Mouse (Mus musculus): ENCODE results near the gene Cmas. TPM values are rescaled to one million over a fixed set of nuclear protein-coding genes. Genes with fewer than 3 reads are reported as not detected.

Cmas gene
- total RNA-seq, 2 experiments from 2014 or later: 38.6 to 39.4 TPM

GRCm38 (mm10) chr6:142815513-142815912, 59.0 kb downstream of the Cmas start:
- intact Hi-C loops (cut with DNase I): loop anchor here (10.0 kb wide), 1 partner anchor 149 kb away; the partner anchor contains the start of gene St8sia1
- DNase-seq: no peak

GRCm38 (mm10) chr6:142818306-142818705, 61.8 kb downstream of the Cmas start:
- intact Hi-C loops (cut with DNase I): loop anchor here (10.0 kb wide), 1 partner anchor 146 kb away; the partner anchor contains the start of gene St8sia1
- DNase-seq: no peak

- intact Hi-C loops (cut with DNase I): no loop called here
These were observed 66.7 kb downstream of the Cmas start for GRCm38 (mm10) chr6:142823008-142823787.

More at GRCm38 (mm10) chr6:142823008-142823787, 66.7 kb downstream of the Cmas start:
- no peak for DNase-seq

Other genes starting within 250 kb of the Cmas start
- 1,000 to 10,000 TPM; 1,994 to 2,026 TPM for gene Ldhb, start 248.7 kb upstream of the Cmas start, total RNA-seq (2021)
- 10 to 100 TPM; 33.3 to 39.2 TPM for gene Kcnj8, start 185.1 kb upstream of the Cmas start, total RNA-seq (2021)
- gene Abcc9, start 54.4 kb upstream of the Cmas start, total RNA-seq (2021): 100 to 1,000 TPM; 223 to 229 TPM
- not detected for gene Sult6b2, start 47.8 kb downstream of the Cmas start, total RNA-seq (2021)
- 1 to 10 TPM in 1 of 2 experiments, under 1 TPM in 1; 0.38 to 1.7 TPM for gene St8sia1, start 207.8 kb downstream of the Cmas start, total RNA-seq (2021)